Mouse (Mus musculus): ENCODE results near the gene Tmem110. TPM values are rescaled to one million over a fixed set of nuclear protein-coding genes. Genes with fewer than 3 reads are reported as not detected.
A peak's percentile ranks its signal among the peaks of the same experiment; 100 is the strongest.

The Tmem110 gene
- 22.4 and 26.3 TPM in 2 replicates for polyA plus RNA-seq (2016; fragmentation: Nextera tagmentation; extraction: Ambion mirVana)

DNA sequence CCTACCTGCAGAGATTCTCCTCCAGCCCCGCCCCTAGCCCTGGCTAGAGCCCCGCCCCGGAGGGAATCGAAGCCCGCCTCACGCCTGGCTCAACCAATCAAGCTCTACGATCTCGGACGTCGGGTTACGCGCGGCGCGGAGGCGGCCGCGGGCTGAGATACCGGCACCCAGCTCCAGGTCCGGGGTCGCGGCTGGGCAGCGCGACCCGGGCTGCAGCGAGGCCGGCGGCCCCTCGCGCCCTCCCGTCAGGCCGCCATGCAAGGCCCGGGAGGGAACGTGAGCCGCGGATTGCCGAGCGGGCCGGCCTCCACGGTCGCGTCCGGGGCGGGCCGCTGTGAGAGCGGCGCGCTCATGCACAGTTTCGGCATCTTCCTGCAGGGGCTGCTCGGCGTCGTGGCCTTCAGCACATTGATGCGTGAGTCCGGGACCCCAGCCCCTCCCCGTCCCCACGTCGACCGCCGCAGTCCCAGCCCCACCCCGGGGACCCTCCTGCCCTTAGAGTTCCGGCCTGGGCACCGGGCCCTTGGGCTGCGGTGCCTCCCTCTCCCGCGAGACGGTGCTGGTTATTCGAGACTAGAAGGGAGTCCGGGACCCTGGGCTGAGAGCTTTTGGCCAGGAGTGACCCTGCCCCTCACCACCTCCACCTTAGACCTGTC, at the start of gene Tmem110:
Gene Tmem110 (plus strand): TSS at position 115 of the 656 bp plus-strand sequence.
- WGBS = under 1% methylated on average over 68 of the region's 68 CpGs
- H3K27ac ChIP-seq = peak within 1 kb of the TSS; percentile 93

DNA sequence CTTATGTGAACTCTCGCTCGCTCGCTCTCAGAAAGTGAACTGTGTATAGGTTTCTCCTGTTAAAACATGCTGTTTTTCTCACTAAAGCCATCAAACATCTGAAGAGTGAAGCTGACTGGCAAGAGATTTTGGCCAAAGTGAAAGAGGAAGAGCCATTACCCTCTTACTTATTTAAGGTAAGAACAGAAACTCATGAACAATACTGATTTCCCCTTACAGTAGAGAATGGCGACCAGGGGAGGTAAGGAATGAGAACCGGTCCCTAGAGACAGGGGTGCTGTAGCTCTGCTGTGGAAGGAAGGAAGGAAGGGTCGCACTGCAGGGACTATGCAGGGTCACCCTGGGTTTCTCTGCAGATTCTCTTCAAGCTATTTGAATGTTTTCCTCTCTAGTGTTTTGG, 40.8 kb upstream of the Tmem110 start:
- no peaks in the 10 kb centered on the region for H3K4me1 ChIP-seq (replicated peaks)
- WGBS = 95% methylated on average over 6 of the region's 6 CpGs
- no peak for DNase-seq (ENCODE audit: low spot score)

More for the DNA sequence above, at the start of gene Tmem110:
- Histone ChIP-seq H3K4me1 (replicated peaks) (peaks cover 29% of the 10 kb centered on the region), H3K9me3 (no peaks in the 10 kb centered on the region), H3K36me3 (no peaks in the 10 kb centered on the region; the same call in 1 of the 2 replicates), H3K4me3 (peak within 1 kb of the TSS; percentile 84), H3K27me3 (ENCODE audit: insufficient read depth, poor library complexity, severe bottlenecking) (no peaks in the 10 kb centered on the region)
- DNase-seq (ENCODE audit: low spot score) = peak; percentile 87

DNA sequence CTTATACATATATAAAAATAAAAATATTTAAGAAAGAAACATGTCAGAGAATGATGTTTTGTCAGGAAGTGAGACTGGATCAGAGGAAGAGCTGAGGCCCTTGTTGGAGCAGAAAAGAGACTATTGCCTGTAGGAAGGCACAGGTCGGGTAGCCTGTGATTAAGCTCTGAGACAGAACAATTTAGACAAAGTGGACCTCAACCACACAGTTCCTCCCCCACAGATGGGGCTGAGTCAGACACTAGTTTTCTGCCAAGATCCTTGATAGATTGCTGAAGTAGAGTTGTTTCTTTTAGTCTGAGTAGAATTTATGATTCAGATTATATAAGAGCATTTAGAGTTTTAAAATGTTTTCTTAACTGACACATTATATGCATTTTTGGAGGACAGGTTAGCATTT, 35.9 kb upstream of the Tmem110 start:
- no peaks in the 10 kb centered on the region for H3K27me3 ChIP-seq (ENCODE audit: insufficient read depth, poor library complexity, severe bottlenecking)

More for the DNA sequence above, 40.8 kb upstream of the Tmem110 start:
- no peaks in the 10 kb centered on the region for H3K27me3 ChIP-seq (ENCODE audit: insufficient read depth, poor library complexity, severe bottlenecking)
- no peak overlapping the region for H3K4me3 ChIP-seq
- H3K9me3 ChIP-seq = no peaks in the 10 kb centered on the region
- peaks cover 55% of the 10 kb centered on the region for H3K36me3 ChIP-seq
- no peak overlapping the region for H3K27ac ChIP-seq

DNA sequence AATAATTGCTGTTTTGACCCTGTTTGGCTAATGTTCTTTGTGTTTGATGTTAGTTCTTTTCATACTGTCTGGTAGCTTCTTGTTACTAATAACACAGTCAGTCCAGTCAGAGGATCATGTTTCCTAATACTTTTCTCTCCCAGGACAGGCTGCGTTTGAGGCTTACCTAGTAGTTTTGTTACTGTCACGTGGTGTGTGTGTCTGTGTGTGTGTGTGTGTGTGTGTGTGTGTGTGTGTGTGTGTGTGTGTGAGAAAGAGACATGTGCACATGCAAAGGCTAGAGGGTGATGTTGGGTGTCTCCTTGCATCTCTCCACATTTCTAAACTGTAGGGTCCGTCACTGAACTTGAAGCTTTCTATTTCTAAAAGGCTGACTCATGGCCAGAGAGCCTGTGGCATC, 32.5 kb upstream of the Tmem110 start:
- no peaks in the 10 kb centered on the region for H3K27me3 ChIP-seq (ENCODE audit: insufficient read depth, poor library complexity, severe bottlenecking)
- WGBS = 91% methylated on average over 3 of the region's 3 CpGs
- no peak overlapping the region for H3K4me3 ChIP-seq
- H3K27ac ChIP-seq = no peak overlapping the region
- peaks cover 78% of the 10 kb centered on the region for H3K36me3 ChIP-seq
- H3K9me3 ChIP-seq = no peaks in the 10 kb centered on the region
- H3K4me1 ChIP-seq (replicated peaks) = no peaks in the 10 kb centered on the region
- no peak for DNase-seq (ENCODE audit: low spot score)

More for the DNA sequence above, 35.9 kb upstream of the Tmem110 start:
- DNase-seq (ENCODE audit: low spot score) = no peak
- H3K4me1 ChIP-seq (replicated peaks) = no peaks in the 10 kb centered on the region
- 75% methylated on average over 1 of the region's 1 CpGs for WGBS
- no peak overlapping the region for H3K4me3 ChIP-seq
- peaks cover 79% of the 10 kb centered on the region for H3K36me3 ChIP-seq
- H3K27ac ChIP-seq = no peak overlapping the region
- no peaks in the 10 kb centered on the region for H3K9me3 ChIP-seq

DNA sequence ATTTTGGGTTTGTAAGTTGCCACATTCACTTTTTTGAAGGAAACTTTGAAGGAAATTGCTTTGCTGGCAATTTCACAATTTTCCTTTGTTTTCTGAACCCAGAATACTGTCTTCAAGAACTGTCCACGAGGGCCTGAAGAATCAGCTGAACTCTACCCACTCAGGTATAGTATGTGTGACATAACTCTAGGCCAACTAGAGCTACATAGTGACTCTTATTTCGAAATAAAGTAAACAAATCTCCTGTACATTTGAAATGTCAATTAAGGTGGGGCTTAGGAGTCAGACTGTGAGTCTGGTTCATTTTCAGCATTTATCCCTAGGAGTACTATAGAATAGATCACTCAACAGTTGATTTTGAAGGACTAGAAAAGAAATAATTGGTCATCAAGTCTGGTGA, 23.6 kb upstream of the Tmem110 start:
- H3K4me3 ChIP-seq = no peak overlapping the region

GRCm38 (mm10) chr14:30821136-30821535, 4.3 kb upstream of the Tmem110 start:
- Histone ChIP-seq H3K9me3 (no peaks in the 10 kb centered on the region), H3K4me1 (replicated peaks) (peaks cover 10% of the 10 kb centered on the region), H3K36me3 (peaks cover 41% of the 10 kb centered on the region), H3K27me3 (ENCODE audit: insufficient read depth, poor library complexity, severe bottlenecking) (no peaks in the 10 kb centered on the region), H3K27ac (no peak overlapping the region), H3K4me3 (no peak overlapping the region)
- DNase-seq (ENCODE audit: low spot score) = no peak
- 92% methylated on average over 3 of the region's 3 CpGs for WGBS

More for the DNA sequence above, 23.6 kb upstream of the Tmem110 start:
- WGBS = 96% methylated on average over 2 of the region's 2 CpGs
- no peak for DNase-seq (ENCODE audit: low spot score)
- no peak overlapping the region for H3K27ac ChIP-seq
- H3K9me3 ChIP-seq = no peaks in the 10 kb centered on the region
- H3K27me3 ChIP-seq (ENCODE audit: insufficient read depth, poor library complexity, severe bottlenecking) = no peaks in the 10 kb centered on the region
- no peaks in the 10 kb centered on the region for H3K4me1 ChIP-seq (replicated peaks)
- H3K36me3 ChIP-seq = peaks cover 77% of the 10 kb centered on the region

- no peaks in the 10 kb centered on the region for H3K9me3 ChIP-seq
- 70% methylated on average over 6 of the region's 6 CpGs for WGBS
These were observed 864 bp upstream of the Tmem110 start for GRCm38 (mm10) chr14:30824456-30824995.

DNA sequence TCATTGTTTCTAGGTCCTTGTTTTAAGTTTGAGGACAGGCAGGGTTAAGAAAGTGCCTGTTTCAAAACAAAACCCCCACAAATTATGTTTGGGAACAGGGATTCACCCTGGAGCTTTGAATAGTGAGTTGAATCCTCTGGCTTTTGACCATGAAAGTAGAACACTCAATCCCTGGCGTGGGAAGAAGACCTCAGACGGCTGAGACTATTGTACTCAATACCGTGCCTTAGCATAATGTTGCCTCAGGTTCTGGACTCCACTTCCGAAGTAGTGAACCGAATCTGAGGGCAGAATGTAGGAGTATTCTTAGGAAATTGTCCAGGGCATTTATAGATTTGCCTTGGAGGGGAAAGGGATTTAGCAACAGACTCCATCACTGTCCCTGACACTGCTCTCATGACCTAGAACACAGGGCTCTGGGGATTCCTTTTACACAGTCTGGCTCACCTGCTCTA, 342 bp upstream of the Tmem110 start:
- WGBS = 39% methylated on average over 5 of the region's 5 CpGs
- peak overlapping the region; percentile 93 for H3K27ac ChIP-seq

More at GRCm38 (mm10) chr14:30824456-30824995, 864 bp upstream of the Tmem110 start:
- Histone ChIP-seq H3K4me1 (replicated peaks) (peaks cover 29% of the 10 kb centered on the region), H3K27ac (no peak overlapping the region), H3K27me3 (ENCODE audit: insufficient read depth, poor library complexity, severe bottlenecking) (no peaks in the 10 kb centered on the region), H3K4me3 (no peak overlapping the region), H3K36me3 (peaks cover 10% of the 10 kb centered on the region)
- no peak for DNase-seq (ENCODE audit: low spot score)

GRCm38 (mm10) chr14:30826174-30827140, 1.1 kb downstream of the Tmem110 start:
- WGBS = 20% methylated on average over 17 of the region's 17 CpGs

More for the DNA sequence above, 342 bp upstream of the Tmem110 start:
- H3K4me1 ChIP-seq (replicated peaks) = peaks cover 29% of the 10 kb centered on the region
- no peaks in the 10 kb centered on the region for H3K9me3 ChIP-seq
- no peaks in the 10 kb centered on the region for H3K27me3 ChIP-seq (ENCODE audit: insufficient read depth, poor library complexity, severe bottlenecking)
- peak overlapping the region; percentile 84 for H3K4me3 ChIP-seq
- H3K36me3 ChIP-seq = peaks cover 4% of the 10 kb centered on the region
- DNase-seq (ENCODE audit: low spot score) = no peak

DNA sequence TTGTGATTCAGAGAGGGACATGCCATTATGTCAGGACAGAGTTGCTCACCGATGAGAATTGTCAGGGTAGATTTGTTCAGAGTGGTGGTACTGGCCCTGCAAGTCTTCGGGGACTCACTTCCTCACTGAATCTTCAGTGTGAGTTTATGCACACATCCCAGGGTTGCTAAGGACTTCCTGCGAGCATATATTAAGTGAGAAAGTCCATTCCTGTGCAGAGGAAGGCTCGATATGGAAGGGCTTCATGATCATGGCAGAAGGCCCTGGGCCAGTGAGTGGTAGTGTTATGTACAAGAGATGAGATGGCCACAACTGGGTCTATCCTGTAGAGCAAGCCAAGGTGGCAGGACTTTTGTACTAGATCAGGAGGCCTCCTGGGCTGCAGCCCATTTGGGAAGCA, 2.1 kb downstream of the Tmem110 start:
- no peak overlapping the region for H3K4me3 ChIP-seq
- no peaks in the 10 kb centered on the region for H3K36me3 ChIP-seq
- no peak for DNase-seq (ENCODE audit: low spot score)
- no peak overlapping the region for H3K27ac ChIP-seq
- WGBS = 88% methylated on average over 4 of the region's 4 CpGs
- H3K9me3 ChIP-seq = no peaks in the 10 kb centered on the region
- no peaks in the 10 kb centered on the region for H3K27me3 ChIP-seq (ENCODE audit: insufficient read depth, poor library complexity, severe bottlenecking)
- peaks cover 31% of the 10 kb centered on the region for H3K4me1 ChIP-seq (replicated peaks)

More at GRCm38 (mm10) chr14:30826174-30827140, 1.1 kb downstream of the Tmem110 start:
- H3K9me3 ChIP-seq = no peaks in the 10 kb centered on the region
- no peaks in the 10 kb centered on the region for H3K36me3 ChIP-seq
- H3K4me1 ChIP-seq (replicated peaks) = peaks cover 31% of the 10 kb centered on the region
- peak overlapping the region; percentile 93 for H3K27ac ChIP-seq
- no peaks in the 10 kb centered on the region for H3K27me3 ChIP-seq (ENCODE audit: insufficient read depth, poor library complexity, severe bottlenecking)
- peak overlapping the region; percentile 84 for H3K4me3 ChIP-seq
- no peak for DNase-seq (ENCODE audit: low spot score)

GRCm38 (mm10) chr14:30828077-30828476, 2.7 kb downstream of the Tmem110 start:
- Histone ChIP-seq H3K4me1 (replicated peaks) (peaks cover 31% of the 10 kb centered on the region), H3K27ac (no peak overlapping the region), H3K9me3 (no peaks in the 10 kb centered on the region), H3K36me3 (no peaks in the 10 kb centered on the region), H3K4me3 (no peak overlapping the region), H3K27me3 (ENCODE audit: insufficient read depth, poor library complexity, severe bottlenecking) (no peaks in the 10 kb centered on the region)
- no peak for DNase-seq (ENCODE audit: low spot score)
- 87% methylated on average over 4 of the region's 4 CpGs for WGBS

DNA sequence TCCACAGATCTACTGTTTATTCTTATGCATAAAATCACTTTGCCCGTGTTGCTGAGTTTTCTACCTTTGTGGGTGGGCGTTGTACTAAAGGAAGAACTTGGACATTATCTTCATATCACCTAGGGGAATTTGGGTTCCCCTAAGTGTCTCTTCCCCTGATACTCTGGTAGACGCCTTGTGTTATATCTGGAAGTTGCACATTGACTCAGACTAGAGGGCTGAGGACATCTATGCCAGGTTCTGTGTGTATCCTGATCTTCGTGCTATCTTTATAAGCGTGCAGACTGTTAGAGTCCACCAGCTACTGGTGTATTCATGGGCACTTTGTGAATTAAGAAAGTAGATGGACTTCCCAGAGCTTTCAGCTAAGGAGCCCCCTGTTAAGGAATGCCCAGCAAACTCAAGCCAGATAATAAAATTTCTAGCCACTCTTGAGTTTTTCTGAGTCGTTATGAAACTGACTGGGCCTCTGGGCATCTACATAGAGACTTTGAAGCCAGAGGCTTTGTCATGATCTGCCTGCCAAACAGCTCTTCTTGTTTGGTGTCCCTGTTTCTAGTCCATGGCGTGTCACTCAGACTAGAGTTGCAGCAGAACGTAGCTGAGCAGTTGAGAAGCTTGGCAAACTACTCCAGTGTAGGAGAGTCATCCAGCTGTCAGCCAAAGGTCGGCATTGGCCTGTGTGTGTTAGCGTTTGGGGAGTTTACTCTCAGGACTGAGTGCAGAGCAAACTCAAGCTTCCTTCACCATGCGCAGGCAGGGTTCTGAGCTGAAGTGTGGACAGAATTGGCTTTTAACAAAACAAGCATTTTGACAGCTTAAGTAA, 3.5 kb downstream of the Tmem110 start:
- no peak overlapping the region for H3K27ac ChIP-seq
- 86% methylated on average over 11 of the region's 11 CpGs for WGBS
- no peaks in the 10 kb centered on the region for H3K36me3 ChIP-seq

More for the DNA sequence above, 3.5 kb downstream of the Tmem110 start:
- Histone ChIP-seq H3K27me3 (ENCODE audit: insufficient read depth, poor library complexity, severe bottlenecking) (no peaks in the 10 kb centered on the region), H3K4me3 (no peak overlapping the region), H3K4me1 (replicated peaks) (peaks cover 31% of the 10 kb centered on the region), H3K9me3 (no peaks in the 10 kb centered on the region)
- DNase-seq (ENCODE audit: low spot score) = no peak
